Comparison of ENCODE assay signal across 33 mouse cellular contexts in the genomic region with DNA sequence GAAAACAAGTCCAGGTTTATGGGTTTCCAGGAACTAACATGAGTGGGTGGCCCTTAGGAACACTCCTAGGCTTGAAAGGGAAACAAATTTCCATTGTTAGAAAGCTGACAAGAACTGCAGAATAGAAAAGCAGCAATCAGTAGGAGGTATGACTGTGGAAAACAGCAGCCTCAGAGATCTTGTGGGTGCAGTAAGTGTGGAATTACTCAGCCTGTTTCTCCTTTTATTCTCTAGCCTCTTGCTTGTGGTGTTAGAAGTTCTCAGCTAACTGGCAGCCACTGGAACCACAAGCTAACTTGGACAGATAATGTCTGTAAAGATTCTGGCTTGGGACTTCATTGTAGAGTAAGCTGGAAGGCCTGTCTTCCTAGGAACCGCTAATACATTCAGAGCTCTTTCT.
DNase-seq lines count a peak whose midpoint lies in the region; ATAC-seq and TF ChIP-seq lines count a peak whose summit lies in the region.
"Had no signal": no experiment of that assay in that cellular context is flagged by ENCODE, and none has a peak within 500 bp of the region (broad histone marks: within the 10 kb centered on the region; RNA-seq: fewer than 3 reads in every experiment).

No protein-coding gene starts in this region.

- no peak overlapping the region for H3K9ac ChIP-seq in neural tube, embryonic 15.5 days (replicated peaks)
- H3K9ac ChIP-seq: embryonic facial prominence, embryonic 13.5 days; forebrain, embryonic 12.5 days; forebrain, postnatal 0 days; heart, embryonic 15.5 days; intestine, embryonic 15.5 days; limb, embryonic 15.5 days; liver, embryonic 13.5 days; midbrain, embryonic 12.5 days had no signal

- H3K36me3 ChIP-seq in neural tube, embryonic 15.5 days = no peaks in the 10 kb centered on the region
- H3K36me3 ChIP-seq: embryonic facial prominence, embryonic 13.5 days; forebrain, embryonic 12.5 days; G1E; heart, embryonic 10.5 days; heart, embryonic 15.5 days; intestine, embryonic 15.5 days; limb, embryonic 10.5 days; limb, embryonic 15.5 days; liver, embryonic 13.5 days; midbrain, embryonic 12.5 days had no signal

- ATAC-seq in neural tube, embryonic 15.5 days (ENCODE audit: low FRiP score) = no peak
- ATAC-seq: forebrain, postnatal 0 days; hindbrain, embryonic 16.5 days; intestine, embryonic 15.5 days had no signal

- H3K27me3 ChIP-seq in neural tube, embryonic 15.5 days (replicated peaks) = no peaks in the 10 kb centered on the region
- H3K27me3 ChIP-seq: embryonic facial prominence, embryonic 13.5 days; forebrain, embryonic 12.5 days; heart, embryonic 15.5 days; intestine, embryonic 15.5 days; limb, embryonic 15.5 days; liver, embryonic 13.5 days; megakaryocyte, embryonic 14.5 days; midbrain, embryonic 12.5 days had no signal

- DNase-seq in neural tube, embryonic 10.5 days (ENCODE audit: extremely low spot score, low spot score) = peak; percentile 6
- peak; percentile 56 for DNase-seq in NIH3T3 (ENCODE audit: low read depth)
- no peak for DNase-seq in embryo, embryonic 11 days
- DNase-seq in adrenal gland, adult 18-20 months (ENCODE audit: low spot score in 2 of 2) = no peak
- DNase-seq: adrenal gland, adult 2 months; cerebellum, adult 8-10 months; cerebellum, postnatal 25 days; forebrain, postnatal 0 days; gastrocnemius, postnatal 14 days; heart, adult 11 months; kidney, adult 8-10 months; kidney, postnatal 10 days; layer of hippocampus, postnatal 36 days; liver, embryonic 13.5 days; lung, adult 18-20 months; lung, postnatal 4 days; retina, postnatal 1 day; right cerebral cortex, postnatal 25 days; spleen, adult 18-20 months had no signal

- TF ChIP-seq POLR2A in embryonic fibroblast, embryonic 13.5 days (IDR thresholded peaks at IDR 0.05; ENCODE audit: low read depth, low read length) = no peak

- no peak for TF ChIP-seq CTCF in embryonic fibroblast, embryonic 13.5 days (IDR thresholded peaks at IDR 0.05; ENCODE audit: borderline replicate concordance, insufficient read depth, low read length)

- H3K4me3 ChIP-seq in neural tube, embryonic 15.5 days (replicated peaks) = no peak overlapping the region
- no peak overlapping the region for H3K4me3 ChIP-seq in embryonic fibroblast, embryonic 13.5 days (ENCODE audit: insufficient read depth, low read length)
- H3K4me3 ChIP-seq: embryonic facial prominence, embryonic 13.5 days; erythroblast, embryonic 14.5 days; forebrain, embryonic 12.5 days; heart, embryonic 10.5 days; heart, embryonic 15.5 days; intestine, embryonic 15.5 days; limb, embryonic 10.5 days; limb, embryonic 15.5 days; liver, embryonic 13.5 days; megakaryocyte, embryonic 14.5 days; midbrain, embryonic 12.5 days had no signal

- WGBS in neural tube, embryonic 15.5 days = 77% methylated on average over 1 of the region's 1 CpGs

- H3K27ac ChIP-seq in neural tube, embryonic 15.5 days (replicated peaks) = no peak overlapping the region
- H3K27ac ChIP-seq in embryonic fibroblast, embryonic 13.5 days (ENCODE audit: insufficient read depth, low read length) = peak overlapping the region; percentile 82
- H3K27ac ChIP-seq: embryonic facial prominence, embryonic 13.5 days; forebrain, embryonic 12.5 days; heart, embryonic 10.5 days; heart, embryonic 15.5 days; intestine, embryonic 15.5 days; limb, embryonic 10.5 days; limb, embryonic 15.5 days; liver, embryonic 13.5 days; midbrain, embryonic 12.5 days had no signal

- H3K4me2 ChIP-seq in neural tube, embryonic 15.5 days = no peak overlapping the region
- H3K4me2 ChIP-seq: embryonic facial prominence, embryonic 13.5 days; forebrain, embryonic 12.5 days; heart, embryonic 15.5 days; intestine, embryonic 15.5 days; limb, embryonic 15.5 days; liver, embryonic 13.5 days; midbrain, embryonic 12.5 days had no signal

- 0 out of 2 replicates have a peak, but pooled peaks cover 3% of the 10 kb centered on the region for H3K4me1 ChIP-seq in neural tube, embryonic 15.5 days
- peaks cover 8% of the 10 kb centered on the region for H3K4me1 ChIP-seq in embryonic fibroblast, embryonic 13.5 days (ENCODE audit: control insufficient read depth, insufficient read depth, low read length)
- H3K4me1 ChIP-seq: embryonic facial prominence, embryonic 13.5 days; forebrain, embryonic 12.5 days; heart, embryonic 10.5 days; heart, embryonic 15.5 days; intestine, embryonic 15.5 days; limb, embryonic 10.5 days; limb, embryonic 15.5 days; liver, embryonic 13.5 days; megakaryocyte, embryonic 14.5 days; midbrain, embryonic 12.5 days had no signal

- H3K9me3 ChIP-seq in neural tube, embryonic 15.5 days (replicated peaks) = no peaks in the 10 kb centered on the region
- H3K9me3 ChIP-seq: embryonic facial prominence, embryonic 13.5 days; forebrain, embryonic 12.5 days; heart, embryonic 10.5 days; heart, embryonic 15.5 days; intestine, embryonic 15.5 days; limb, embryonic 10.5 days; limb, embryonic 15.5 days; liver, embryonic 13.5 days; megakaryocyte, embryonic 14.5 days; midbrain, embryonic 12.5 days had no signal

Comparison
In these comparisons a context has a peak if more than half of its experiments do, and no peak if none do; other contexts are left out.
1. DNase-seq: peak in neural tube, embryonic 10.5 days (single experiment) and NIH3T3 (single experiment); none in embryo, embryonic 11 days (single experiment) and adrenal gland, adult 18-20 months (0 of 2).